Mouse (Mus musculus) intestine, embryonic 16.5 days (tissue): ENCODE data around the gene Scaf4. TPM values are rescaled to one million over a fixed set of nuclear protein-coding genes. Genes with fewer than 3 reads are reported as not detected.

Experiments
- ATAC-seq: fragments of 200-750 bp; cut with Nextera tagmentation; 2 replicates; pipeline ENCODE4 v1.8.0; 2017; ENCODE audit warnings: moderate TSS enrichment, moderate library complexity
- H3K27ac ChIP-seq: fragments of 300-500 bp; sonication (generic); 2 replicates; pipeline ENCODE4 v1.5.1; 2014; ENCODE audit warnings: mild to moderate bottlenecking, low read length
- H3K27me3 ChIP-seq: fragments of 300-500 bp; sonication (generic); replicated peaks from 2 replicates; pipeline ENCODE4 v1.6.1; 2014; ENCODE audit warnings: low read length, control low read depth, mixed read lengths; ENCODE audit not compliant: control insufficient read depth, insufficient read depth
- H3K36me3 ChIP-seq: fragments of 300-500 bp; sonication (generic); 2 replicates; pipeline ENCODE4 v1.6.1; 2014; ENCODE audit warnings: low read length, control low read depth; ENCODE audit not compliant: control insufficient read depth, insufficient read depth
- H3K4me1 ChIP-seq: fragments of 300-500 bp; sonication (generic); 2 replicates; pipeline ENCODE4 v1.6.1; 2014; ENCODE audit warnings: low read length, control low read depth, mixed read lengths; ENCODE audit not compliant: control insufficient read depth, insufficient read depth
- H3K4me2 ChIP-seq: fragments of 300-500 bp; sonication (generic); 2 replicates; pipeline ENCODE4 v1.6.1; 2014; ENCODE audit warnings: low read depth, low read length, control low read depth
- H3K4me3 ChIP-seq: fragments of 300-500 bp; sonication (generic); 2 replicates; pipeline ENCODE4 v1.5.1; 2014; ENCODE audit warnings: mild to moderate bottlenecking, low read length
- H3K9ac ChIP-seq: fragments of 300-500 bp; sonication (generic); 2 replicates; pipeline ENCODE4 v1.6.1; 2014; ENCODE audit warnings: low read depth, low read length
- H3K9me3 ChIP-seq: fragments of 300-500 bp; sonication (generic); 2 replicates; pipeline ENCODE4 v1.6.1; 2016; ENCODE audit warnings: low read length, control low read depth; ENCODE audit not compliant: control insufficient read depth
- WGBS: fragments of 180-500 bp; shearing (Covaris S2); extraction: QIAGEN DNeasy Blood & Tissue Kit; methylation state at CpG from one replicate; pipeline ENCODE4 v1.1.7; 2014; 5-methylcytosine and 5-hydroxymethylcytosine counted together
- polyA plus RNA-seq: library from polyadenylated mRNA; unstranded; fragments of >200 nt; fragmentation: Nextera tagmentation; extraction: Ambion mirVana; gene quantifications from 2 replicates; pipeline ENCODE4 v1.2.1, GENCODE M21; 2015

Scaf4 gene
- polyA plus RNA-seq, 1 experiment from 2014 or later = 15.4 TPM

GRCm38 (mm10) chr16:90180975-90181374, 103.3 kb downstream of the Scaf4 start:
- Histone ChIP-seq H3K36me3 (no peaks in the 10 kb centered on the region), H3K4me1 (0 out of 2 replicates have a peak, but pooled peaks cover 7% of the 10 kb centered on the region), H3K9me3 (no peaks in the 10 kb centered on the region), H3K4me2 (no peak overlapping the region), H3K27me3 (no peaks in the 10 kb centered on the region), H3K27ac (no peak overlapping the region), H3K4me3 (no peak overlapping the region), H3K9ac (no peak overlapping the region)
- WGBS = 77% methylated on average over 6 of the region's 6 CpGs
- no peak for ATAC-seq

DNA sequence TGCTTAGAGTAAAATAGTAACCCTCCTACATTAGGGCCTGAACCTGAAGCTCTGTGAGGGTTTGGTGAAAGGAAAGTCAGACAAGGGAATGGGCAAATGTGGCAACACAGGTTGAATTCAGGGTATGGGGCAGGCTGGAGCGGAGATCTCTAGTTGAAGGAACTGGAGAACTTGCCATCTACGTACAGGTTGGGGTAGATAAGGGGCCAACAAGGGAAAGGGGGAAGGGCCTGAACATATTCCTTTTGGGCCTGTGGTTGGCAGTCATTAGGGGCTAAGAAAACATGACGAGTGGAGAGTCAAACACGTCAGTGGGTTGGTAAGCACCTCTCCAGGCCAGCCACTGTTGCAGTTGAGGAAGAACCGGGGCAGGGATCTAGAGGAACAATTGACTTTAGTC, 104.4 kb downstream of the Scaf4 start:
- H3K4me3 ChIP-seq = no peak overlapping the region
- 86% methylated on average over 5 of the region's 5 CpGs for WGBS
- no peak for ATAC-seq
- H3K4me1 ChIP-seq = 0 out of 2 replicates have a peak, but pooled peaks cover 7% of the 10 kb centered on the region
- H3K27me3 ChIP-seq = no peaks in the 10 kb centered on the region
- H3K4me2 ChIP-seq = no peak overlapping the region
- no peaks in the 10 kb centered on the region for H3K9me3 ChIP-seq
- no peaks in the 10 kb centered on the region for H3K36me3 ChIP-seq
- H3K27ac ChIP-seq = no peak overlapping the region
- H3K9ac ChIP-seq = no peak overlapping the region

DNA sequence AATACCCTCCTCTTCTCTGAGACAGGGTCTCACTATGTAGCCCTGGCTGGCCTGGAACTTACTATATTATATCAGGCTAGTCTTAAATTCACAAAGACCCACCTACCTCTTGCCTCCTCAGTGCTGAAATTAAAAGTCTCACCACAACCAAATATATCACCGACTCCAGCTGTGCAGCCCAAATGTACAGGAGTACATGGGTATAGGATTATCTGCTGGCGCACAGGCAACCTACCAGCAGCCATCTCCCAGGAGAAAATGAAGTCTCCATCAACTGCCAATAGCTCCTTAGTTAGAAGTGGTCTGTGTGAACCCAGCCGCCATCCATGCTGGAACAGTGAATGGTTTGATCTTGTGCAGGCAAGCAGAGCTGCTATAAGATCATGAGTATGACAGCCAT, 105.9 kb downstream of the Scaf4 start:
- no peaks in the 10 kb centered on the region for H3K9me3 ChIP-seq
- H3K27ac ChIP-seq = no peak overlapping the region
- ATAC-seq = no peak
- 92% methylated on average over 3 of the region's 3 CpGs for WGBS
- 0 out of 2 replicates have a peak, but pooled peaks cover 2% of the 10 kb centered on the region for H3K4me1 ChIP-seq
- no peak overlapping the region for H3K4me2 ChIP-seq
- no peaks in the 10 kb centered on the region for H3K27me3 ChIP-seq
- no peaks in the 10 kb centered on the region for H3K36me3 ChIP-seq
- H3K9ac ChIP-seq = no peak overlapping the region
- no peak overlapping the region for H3K4me3 ChIP-seq

DNA sequence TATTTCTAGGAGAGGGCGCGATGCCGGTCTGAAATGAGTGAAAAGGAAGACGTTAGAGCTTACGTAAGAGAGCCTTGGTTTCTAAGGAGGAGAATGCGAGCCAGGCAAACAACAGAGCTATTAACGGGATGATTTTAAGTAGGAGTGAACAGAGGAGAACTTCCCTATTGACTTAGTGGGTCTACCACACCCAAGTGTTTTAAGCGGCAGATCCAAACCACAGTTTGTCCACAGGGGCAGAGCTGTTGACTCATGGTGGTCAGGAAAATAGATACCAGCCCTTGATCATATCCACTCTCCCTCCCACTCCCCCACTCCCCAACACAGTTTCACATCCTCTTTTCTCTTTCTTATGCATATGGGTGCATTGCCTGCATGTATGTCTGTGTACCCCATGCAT, 106.9 kb downstream of the Scaf4 start:
- no peaks in the 10 kb centered on the region for H3K9me3 ChIP-seq
- no peak for ATAC-seq
- H3K27ac ChIP-seq = no peak overlapping the region
- no peak overlapping the region for H3K4me2 ChIP-seq
- 57% methylated on average over 8 of the region's 8 CpGs for WGBS
- 0 out of 2 replicates have a peak, but pooled peaks cover 2% of the 10 kb centered on the region for H3K4me1 ChIP-seq
- no peaks in the 10 kb centered on the region for H3K36me3 ChIP-seq
- H3K4me3 ChIP-seq = no peak overlapping the region
- H3K27me3 ChIP-seq = no peaks in the 10 kb centered on the region
- no peak overlapping the region for H3K9ac ChIP-seq

DNA sequence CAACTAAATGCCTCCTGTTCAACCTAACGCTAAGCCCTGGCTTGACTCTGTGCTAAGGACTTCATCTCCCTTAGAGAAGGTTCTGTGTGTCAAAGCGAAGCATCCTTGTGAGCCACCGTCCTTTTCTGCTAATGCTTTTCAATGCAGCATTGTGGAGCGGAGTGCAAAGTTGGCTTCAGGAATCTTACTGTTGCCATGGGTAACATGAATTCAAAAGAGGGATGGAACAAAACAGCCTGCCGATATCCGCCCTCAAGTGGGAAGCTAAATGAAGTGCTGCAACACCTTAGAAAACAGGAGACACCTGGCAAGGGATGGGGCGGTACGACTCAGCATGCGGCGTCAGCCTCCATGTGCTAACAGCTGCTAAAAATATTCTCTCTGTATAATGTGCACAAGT, 107.8 kb downstream of the Scaf4 start:
- no peaks in the 10 kb centered on the region for H3K9me3 ChIP-seq
- H3K27ac ChIP-seq = no peak overlapping the region
- H3K4me2 ChIP-seq = no peak overlapping the region
- H3K4me3 ChIP-seq = no peak overlapping the region
- no peaks in the 10 kb centered on the region for H3K36me3 ChIP-seq
- H3K4me1 ChIP-seq = 0 out of 2 replicates have a peak, but pooled peaks cover 2% of the 10 kb centered on the region
- H3K9ac ChIP-seq = no peak overlapping the region
- no peaks in the 10 kb centered on the region for H3K27me3 ChIP-seq
- 49% methylated on average over 10 of the region's 10 CpGs for WGBS
- ATAC-seq = no peak

Other genes starting within 250 kb of the Scaf4 start
- 7.4 and 8.1 TPM in 2 replicates for gene Tiam1, start 140.7 kb downstream of the Scaf4 start, polyA plus RNA-seq
- 1,142 and 1,262 TPM in 2 replicates for gene Sod1, start 63.7 kb downstream of the Scaf4 start, polyA plus RNA-seq
- gene Hunk, start 101.5 kb upstream of the Scaf4 start, polyA plus RNA-seq = 4.2 and 5.1 TPM in 2 replicates